Mouse (Mus musculus): ENCODE data around the gene Cdk5rap3. TPM values are rescaled to one million over a fixed set of nuclear protein-coding genes. Genes with fewer than 3 reads are reported as not detected.

The Cdk5rap3 gene
- polyA plus RNA-seq, 1 experiment from 2014 or later: 65.5 TPM

DNA sequence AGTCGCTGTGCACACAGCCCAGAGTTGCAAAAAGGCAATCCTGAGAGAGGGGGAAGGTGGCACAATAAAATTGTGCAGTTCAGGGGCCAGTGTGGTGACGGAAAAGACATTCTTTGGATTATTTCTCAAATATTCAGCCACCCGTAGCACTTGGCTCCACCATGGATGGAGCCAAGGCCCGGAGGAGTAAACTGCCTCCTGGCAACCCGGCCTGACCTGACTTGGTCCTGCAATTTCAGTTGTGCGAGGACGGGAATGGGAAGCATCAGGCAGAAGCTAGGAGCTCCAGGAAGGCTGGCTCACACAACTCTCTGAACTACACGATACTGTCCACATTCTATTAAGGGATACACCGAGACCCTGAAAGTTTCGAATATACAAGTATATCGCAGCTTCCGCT, 53.8 kb downstream of the Cdk5rap3 start:
- Histone ChIP-seq H3K9ac (ENCODE audit: low read depth, low read length) (0 out of 2 replicates have a peak overlapping the region, but pooled peaks have one; percentile 30), H3K27ac (replicated peaks; ENCODE audit: low read depth, low read length) (peak overlapping the region; percentile 52; the same call in 1 of the 2 replicates), H3K4me1 (ENCODE audit: control insufficient read depth, insufficient read depth, low read length) (peaks cover 17% of the 10 kb centered on the region), H3K9me3 (ENCODE audit: control insufficient read depth, low read length) (no peaks in the 10 kb centered on the region), H3K4me2 (ENCODE audit: low read depth, low read length) (peak overlapping the region; percentile 87), H3K4me3 (ENCODE audit: low read depth, low read length) (peak overlapping the region; percentile 40; the same call in 1 of the 2 replicates), H3K27me3 (replicated peaks; ENCODE audit: control insufficient read depth, insufficient read depth, low read length) (no peaks in the 10 kb centered on the region), H3K36me3 (ENCODE audit: control insufficient read depth, insufficient read depth, low read length) (peaks cover under 1% of the 10 kb centered on the region; the same call in 1 of the 2 replicates)
- ATAC-seq (ENCODE audit: low read depth) (no peak), DNase-seq (ENCODE audit: low spot score) (no peak)
- 65% methylated on average over 12 of the region's 12 CpGs for WGBS

DNA sequence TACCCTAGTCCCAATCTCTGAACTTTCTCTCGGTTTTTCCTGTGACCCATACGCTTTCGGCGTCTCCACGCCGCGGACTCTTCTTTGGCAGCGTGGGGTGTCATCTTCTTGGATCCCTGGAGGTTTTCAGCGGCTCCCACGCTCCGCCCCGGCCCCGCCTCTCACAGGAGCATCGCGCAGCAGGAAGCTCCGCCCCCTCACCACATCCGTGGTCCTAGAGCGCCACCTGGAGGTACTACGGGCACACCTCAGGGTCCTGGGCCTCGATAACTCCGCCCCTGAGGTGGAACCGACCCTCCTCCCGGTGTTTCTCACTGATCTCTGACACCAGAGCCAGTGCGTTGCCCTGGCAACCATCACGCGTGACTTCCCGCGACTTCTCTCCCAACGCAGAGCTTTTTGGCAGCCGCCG, 54.4 kb downstream of the Cdk5rap3 start:
- ATAC-seq (ENCODE audit: low read depth): peak; percentile 87
- Histone ChIP-seq H3K4me2 (ENCODE audit: low read depth, low read length) (peak overlapping the region; percentile 87), H3K4me1 (ENCODE audit: control insufficient read depth, insufficient read depth, low read length) (peaks cover 17% of the 10 kb centered on the region), H3K9me3 (ENCODE audit: control insufficient read depth, low read length) (no peaks in the 10 kb centered on the region), H3K9ac (ENCODE audit: low read depth, low read length) (peak overlapping the region; percentile 57), H3K36me3 (ENCODE audit: control insufficient read depth, insufficient read depth, low read length) (peaks cover 7% of the 10 kb centered on the region; the same call in 1 of the 2 replicates), H3K27me3 (replicated peaks; ENCODE audit: control insufficient read depth, insufficient read depth, low read length) (no peaks in the 10 kb centered on the region), H3K27ac (replicated peaks; ENCODE audit: low read depth, low read length) (peak overlapping the region; percentile 80; the same call in 1 of the 2 replicates), H3K4me3 (ENCODE audit: low read depth, low read length) (peak overlapping the region; percentile 40)
- DNase-seq (ENCODE audit: low spot score): peak; percentile 96
- WGBS: 0% methylated on average over 31 of the region's 31 CpGs

DNA sequence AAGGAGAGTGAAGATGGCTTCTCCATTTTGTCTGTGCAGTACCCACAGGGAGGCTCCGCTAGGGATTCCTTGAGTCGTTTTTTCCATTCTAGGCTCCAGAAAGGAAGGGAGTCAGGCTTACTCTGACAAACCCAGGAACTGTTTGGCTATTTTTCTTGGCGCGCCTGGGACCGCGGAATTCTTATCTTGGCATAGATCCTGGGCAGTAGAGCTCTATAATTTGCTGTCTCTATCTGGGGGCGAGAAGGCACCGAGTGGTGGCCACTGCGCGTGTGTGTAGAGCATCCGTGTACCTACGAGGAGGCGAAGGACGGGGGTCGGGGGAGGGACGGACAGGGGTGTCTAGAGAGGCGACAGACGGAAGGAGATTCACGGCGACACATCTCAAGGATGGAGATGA, 54.9 kb downstream of the Cdk5rap3 start:
- DNase-seq (ENCODE audit: low spot score): peak; percentile 90
- Histone ChIP-seq H3K4me3 (ENCODE audit: low read depth, low read length) (peak overlapping the region; percentile 40), H3K27ac (replicated peaks; ENCODE audit: low read depth, low read length) (peak overlapping the region; percentile 80), H3K27me3 (replicated peaks; ENCODE audit: control insufficient read depth, insufficient read depth, low read length) (no peaks in the 10 kb centered on the region), H3K9me3 (ENCODE audit: control insufficient read depth, low read length) (no peaks in the 10 kb centered on the region), H3K9ac (ENCODE audit: low read depth, low read length) (peak overlapping the region; percentile 57), H3K4me1 (ENCODE audit: control insufficient read depth, insufficient read depth, low read length) (peaks cover 17% of the 10 kb centered on the region), H3K36me3 (ENCODE audit: control insufficient read depth, insufficient read depth, low read length) (peaks cover 7% of the 10 kb centered on the region; the same call in 1 of the 2 replicates), H3K4me2 (ENCODE audit: low read depth, low read length) (peak overlapping the region; percentile 87)
- ATAC-seq (ENCODE audit: low read depth): peak; percentile 37
- WGBS: 1% methylated on average over 20 of the region's 20 CpGs

DNA sequence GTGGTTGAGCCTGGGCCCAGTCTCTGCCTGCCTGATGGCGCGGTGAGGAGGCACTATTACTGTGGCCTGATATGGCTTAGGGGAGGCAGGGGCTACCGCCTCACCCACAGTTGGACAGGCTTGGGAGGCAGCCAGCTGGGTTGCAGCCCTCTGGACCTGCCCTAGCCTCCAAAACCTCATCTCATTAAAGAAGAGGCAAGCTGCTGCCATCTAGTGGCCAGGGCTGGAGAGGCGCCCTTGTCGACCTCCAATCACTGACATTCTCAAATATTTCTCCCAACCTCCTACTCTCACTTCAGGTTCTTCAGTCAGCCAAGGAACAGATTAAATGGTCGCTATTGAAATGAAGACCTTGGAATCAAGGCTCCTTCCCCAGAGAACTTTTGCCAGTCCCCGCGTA, 55.7 kb downstream of the Cdk5rap3 start:
- Histone ChIP-seq H3K27me3 (replicated peaks; ENCODE audit: control insufficient read depth, insufficient read depth, low read length) (no peaks in the 10 kb centered on the region), H3K4me2 (ENCODE audit: low read depth, low read length) (peak overlapping the region; percentile 87), H3K4me3 (ENCODE audit: low read depth, low read length) (no peak overlapping the region), H3K9me3 (ENCODE audit: control insufficient read depth, low read length) (no peaks in the 10 kb centered on the region), H3K27ac (replicated peaks; ENCODE audit: low read depth, low read length) (peak overlapping the region; percentile 80), H3K9ac (ENCODE audit: low read depth, low read length) (no peak overlapping the region), H3K4me1 (ENCODE audit: control insufficient read depth, insufficient read depth, low read length) (peaks cover 17% of the 10 kb centered on the region), H3K36me3 (ENCODE audit: control insufficient read depth, insufficient read depth, low read length) (peaks cover 7% of the 10 kb centered on the region; the same call in 1 of the 2 replicates)
- WGBS: 7% methylated on average over 8 of the region's 8 CpGs
- DNase-seq (ENCODE audit: low spot score): peak; percentile 89
- ATAC-seq (ENCODE audit: low read depth): peak; percentile 45

DNA sequence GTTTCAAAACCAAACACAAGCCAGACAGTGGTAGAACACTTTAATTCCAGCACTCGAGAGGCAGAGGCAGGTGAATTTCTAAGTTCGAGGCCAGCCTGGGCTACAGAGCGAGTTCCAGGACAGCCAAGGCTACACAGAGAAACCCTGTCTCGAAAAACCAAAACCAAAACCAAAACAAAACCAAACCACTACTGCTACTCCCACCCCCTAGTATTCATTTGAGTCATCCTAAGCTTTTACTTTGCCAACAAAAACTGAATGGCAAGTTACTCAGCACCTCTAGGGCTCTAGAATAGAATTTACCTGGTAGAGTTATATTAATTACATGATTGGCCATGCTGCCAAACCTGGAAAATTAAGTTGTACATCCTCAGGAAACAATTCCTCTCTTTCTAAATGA, 56.7 kb downstream of the Cdk5rap3 start:
- ATAC-seq (ENCODE audit: low read depth): no peak
- H3K27me3 ChIP-seq (replicated peaks; ENCODE audit: control insufficient read depth, insufficient read depth, low read length): no peaks in the 10 kb centered on the region
- H3K27ac ChIP-seq (replicated peaks; ENCODE audit: low read depth, low read length): no peak overlapping the region

GRCm38 (mm10) chr11:96857446-96857845, 58.9 kb downstream of the Cdk5rap3 start:
- Histone ChIP-seq H3K9me3 (ENCODE audit: control insufficient read depth, low read length) (no peaks in the 10 kb centered on the region), H3K4me1 (ENCODE audit: control insufficient read depth, insufficient read depth, low read length) (peaks cover 9% of the 10 kb centered on the region; the same call in 1 of the 2 replicates), H3K9ac (ENCODE audit: low read depth, low read length) (no peak overlapping the region), H3K36me3 (ENCODE audit: control insufficient read depth, insufficient read depth, low read length) (peaks cover 17% of the 10 kb centered on the region; the same call in 1 of the 2 replicates), H3K4me3 (ENCODE audit: low read depth, low read length) (no peak overlapping the region), H3K4me2 (ENCODE audit: low read depth, low read length) (no peak overlapping the region), H3K27ac (replicated peaks; ENCODE audit: low read depth, low read length) (no peak overlapping the region), H3K27me3 (replicated peaks; ENCODE audit: control insufficient read depth, insufficient read depth, low read length) (no peaks in the 10 kb centered on the region)
- DNase-seq (ENCODE audit: low spot score) (no peak), ATAC-seq (ENCODE audit: low read depth) (no peak)
- WGBS: 73% methylated on average over 5 of the region's 5 CpGs

More for the DNA sequence above, 56.7 kb downstream of the Cdk5rap3 start:
- Histone ChIP-seq H3K4me1 (ENCODE audit: control insufficient read depth, insufficient read depth, low read length) (peaks cover 17% of the 10 kb centered on the region), H3K9ac (ENCODE audit: low read depth, low read length) (no peak overlapping the region), H3K36me3 (ENCODE audit: control insufficient read depth, insufficient read depth, low read length) (peaks cover 14% of the 10 kb centered on the region; the same call in 1 of the 2 replicates), H3K9me3 (ENCODE audit: control insufficient read depth, low read length) (no peaks in the 10 kb centered on the region), H3K4me2 (ENCODE audit: low read depth, low read length) (no peak overlapping the region), H3K4me3 (ENCODE audit: low read depth, low read length) (no peak overlapping the region)
- WGBS: 83% methylated on average over 4 of the region's 4 CpGs
- DNase-seq (ENCODE audit: low spot score): no peak

Other genes with a start within 250 kb of the Cdk5rap3 start
- gene Snx11, start 138.9 kb downstream of the Cdk5rap3 start, polyA plus RNA-seq (2014; fragmentation: Nextera tagmentation; extraction: Ambion mirVana): 11.2 and 11.7 TPM in 2 replicates
- gene Cbx1, start 127.4 kb downstream of the Cdk5rap3 start, polyA plus RNA-seq (2014; fragmentation: Nextera tagmentation; extraction: Ambion mirVana): 80.2 and 82.8 TPM in 2 replicates
- 54.6 and 56.0 TPM in 2 replicates for gene Nfe2l1, start 86.5 kb downstream of the Cdk5rap3 start, polyA plus RNA-seq (2014; fragmentation: Nextera tagmentation; extraction: Ambion mirVana)
- gene Copz2, start 66.6 kb downstream of the Cdk5rap3 start, polyA plus RNA-seq (2014; fragmentation: Nextera tagmentation; extraction: Ambion mirVana): 228 and 237 TPM in 2 replicates
- 3.1 and 4.7 TPM in 2 replicates for gene Prr15l, start 11.6 kb upstream of the Cdk5rap3 start, polyA plus RNA-seq (2014; fragmentation: Nextera tagmentation; extraction: Ambion mirVana)
- gene Pnpo, start 27.5 kb upstream of the Cdk5rap3 start, polyA plus RNA-seq (2014; fragmentation: Nextera tagmentation; extraction: Ambion mirVana): 26.8 and 27.4 TPM in 2 replicates
- gene Sp2, start 66.5 kb upstream of the Cdk5rap3 start, polyA plus RNA-seq (2014; fragmentation: Nextera tagmentation; extraction: Ambion mirVana): 15.2 and 16.2 TPM in 2 replicates
- 2.1 and 2.9 TPM in 2 replicates for gene Sp6, start 96.9 kb upstream of the Cdk5rap3 start, polyA plus RNA-seq (2014; fragmentation: Nextera tagmentation; extraction: Ambion mirVana)
- gene Scrn2, start 113.4 kb upstream of the Cdk5rap3 start, polyA plus RNA-seq (2014; fragmentation: Nextera tagmentation; extraction: Ambion mirVana): 14.7 and 16.1 TPM in 2 replicates
- gene Lrrc46, start 124.9 kb upstream of the Cdk5rap3 start, polyA plus RNA-seq (2014; fragmentation: Nextera tagmentation; extraction: Ambion mirVana): 2.5 and 7.3 TPM in 2 replicates
- 68.9 and 78.1 TPM in 2 replicates for gene Mrpl10, start 125.1 kb upstream of the Cdk5rap3 start, polyA plus RNA-seq (2014; fragmentation: Nextera tagmentation; extraction: Ambion mirVana)
- 5.0 and 7.1 TPM in 2 replicates for gene Osbpl7, start 134.1 kb upstream of the Cdk5rap3 start, polyA plus RNA-seq (2014; fragmentation: Nextera tagmentation; extraction: Ambion mirVana)
- 0.13 and 0.26 TPM in 2 replicates for gene Tbx21, start 198.8 kb upstream of the Cdk5rap3 start, polyA plus RNA-seq (2014; fragmentation: Nextera tagmentation; extraction: Ambion mirVana)
- 7.6 TPM in 2 replicates for gene Tbkbp1, start 235.0 kb upstream of the Cdk5rap3 start, polyA plus RNA-seq (2014; fragmentation: Nextera tagmentation; extraction: Ambion mirVana)

Data from embryonic facial prominence, embryonic 14.5 days (tissue).